Mouse (Mus musculus): ENCODE results near the gene Smim10l1. TPM values are rescaled to one million over a fixed set of nuclear protein-coding genes. Genes with fewer than 3 reads are reported as not detected.

Gene Smim10l1
- 100 to 1,000 TPM in 1 of 2 experiments, 10 to 100 TPM in 1; 93.1 to 114 TPM for total RNA-seq (2021)
- long read RNA-seq, experiment 1, transcript Smim10l1-201 (1 exons, 2,842 nt): major isoform, 228 of 239 reads
- long read RNA-seq, experiment 1, partial matches to known transcripts: 0 of 239 reads
- long read RNA-seq, experiment 1, other reads (novel, unspliced or antisense): 7 of 239 reads
- long read RNA-seq, experiment 2, transcript Smim10l1-201 (1 exons, 2,842 nt): major isoform, 62 of 67 reads
- long read RNA-seq, experiment 2, partial matches to known transcripts: 0 of 67 reads
- long read RNA-seq, experiment 2, other reads (novel, unspliced or antisense): 1 of 67 reads

DNA sequence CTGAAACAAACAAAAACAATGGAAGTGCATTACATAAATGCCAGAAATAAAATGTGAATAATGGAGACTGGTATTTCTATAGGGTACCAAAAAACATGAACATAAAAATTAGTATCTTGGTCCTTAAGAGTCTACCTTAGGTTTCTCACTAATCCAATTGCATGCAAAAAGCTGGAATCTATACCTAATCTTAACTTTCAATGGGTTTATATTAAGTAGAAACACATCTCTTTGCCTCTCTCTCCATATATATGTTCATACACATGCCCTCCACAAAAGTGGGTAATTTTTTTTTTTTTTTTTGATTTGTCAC is at the start of gene Smim10l1:
TSS of gene Smim10l1 (plus strand) at position 301 of the 313 bp plus-strand sequence.
- no peak for DNase-seq

DNA sequence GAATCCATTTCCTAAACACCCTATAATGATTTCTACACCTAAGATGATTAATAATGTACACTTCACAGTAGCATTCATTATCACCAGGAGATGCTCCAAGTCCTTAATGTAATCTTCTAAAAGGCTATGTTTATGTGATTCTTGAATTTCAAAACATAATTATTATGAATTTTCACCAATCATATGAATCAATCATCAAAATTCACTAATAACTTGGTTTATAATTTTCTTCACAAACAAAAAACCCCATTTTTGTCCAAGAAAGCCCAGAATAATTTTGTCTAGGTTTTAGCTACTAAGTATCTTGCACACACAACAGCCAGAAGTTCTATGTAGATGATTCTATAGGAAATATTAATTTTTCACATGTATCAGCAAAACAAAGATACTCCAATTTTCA is 49.0 kb upstream of the Smim10l1 start, which contains the start of gene Tas2r140:
TSS of gene Tas2r140 (minus strand) at position 101 of the 400 bp plus-strand sequence.
- DNase-seq: no peak

DNA sequence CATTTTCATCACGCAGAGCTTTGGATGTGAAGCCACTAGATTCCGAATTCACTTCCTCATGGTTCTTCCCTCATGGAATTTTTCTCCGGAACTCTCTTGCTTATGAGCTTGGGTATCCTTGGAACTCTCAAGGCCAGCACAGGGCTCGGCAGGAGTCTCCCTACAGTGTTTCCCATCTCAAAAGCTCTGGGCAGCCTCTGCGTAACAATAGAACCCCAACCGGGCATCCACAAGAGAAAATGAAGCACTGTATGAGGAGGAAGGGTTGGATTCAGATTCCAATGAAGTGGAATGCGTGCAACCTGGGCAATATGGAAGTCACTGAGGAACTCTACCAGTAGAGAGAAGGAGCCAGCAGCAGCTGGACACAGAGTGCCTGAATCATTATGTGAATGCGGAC is 12.5 kb upstream of the Smim10l1 start:
- DNase-seq: no peak

DNA sequence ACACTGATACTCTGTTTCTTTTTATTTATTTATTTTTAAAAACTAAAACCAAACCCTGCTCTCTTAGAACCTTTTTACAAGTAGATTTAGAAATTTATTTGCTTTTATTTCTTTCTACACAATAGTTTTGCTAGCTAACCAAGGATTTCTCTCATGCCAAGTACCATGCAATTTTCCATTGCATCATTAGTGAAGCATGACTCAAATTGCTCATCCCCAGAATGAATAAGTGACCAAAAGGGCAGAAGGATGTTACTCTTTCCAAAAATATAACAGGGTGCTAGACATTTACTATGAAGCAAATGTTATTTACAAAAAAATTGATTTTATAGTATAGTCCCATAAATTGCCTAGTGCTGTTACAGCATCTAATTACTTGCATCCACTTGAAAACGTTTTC is 2.3 kb upstream of the Smim10l1 start:
- DNase-seq: peak in 1 of 2 experiments; percentile 2

- peak; percentile 88 to 94 for DNase-seq
Measured at GRCm38 (mm10) chr6:133104922-133105859, 482 bp downstream of the Smim10l1 start.

Other genes with a start within 250 kb of the Smim10l1 start
- not detected for gene Tas2r116, start 249.5 kb upstream of the Smim10l1 start, total RNA-seq (2021)
- gene Tas2r110, start 236.9 kb upstream of the Smim10l1 start, total RNA-seq (2021): not detected
- gene Tas2r113, start 211.9 kb upstream of the Smim10l1 start, total RNA-seq (2021): not detected
- not detected for gene Tas2r125, start 195.3 kb upstream of the Smim10l1 start, total RNA-seq (2021)
- gene Tas2r129, start 153.8 kb upstream of the Smim10l1 start, total RNA-seq (2021): not detected
- not detected for gene Tas2r131, start 147.0 kb upstream of the Smim10l1 start, total RNA-seq (2021)
- gene Tas2r109, start 123.9 kb upstream of the Smim10l1 start, total RNA-seq (2021): not detected
- not detected for gene Tas2r103, start 67.8 kb upstream of the Smim10l1 start, total RNA-seq (2021)
- gene Tas2r140, start 49.1 kb upstream of the Smim10l1 start, total RNA-seq (2021): not detected
- not detected for gene 5530400C23Rik, start 187.3 kb downstream of the Smim10l1 start, total RNA-seq (2021)

Measured in adrenal gland, postnatal 36 days (tissue).